Mouse (Mus musculus) heart, postnatal 14 days (tissue): Measurements from ENCODE around the gene Rpl7a. TPM values are rescaled to one million over a fixed set of nuclear protein-coding genes. Genes with fewer than 3 reads are reported as not detected.

Source experiments
- DNase-seq, 2 experiments: peaks; one replicate each; pipeline ENCODE4 v3.0.0; 2021 to 2022
- intact Hi-C: fragments of 180-260 bp; cut with DNase I; formaldehyde crosslinking; loops from one replicate; pipeline ENCODE4 v1.15.1; 2025
- total RNA-seq, 2 experiments: library from RNA; stranded (reverse); gene quantifications; 2 replicates each; pipeline ENCODE4 v1.2.3; 2021

Rpl7a gene
- total RNA-seq, 2 experiments from 2014 or later, result 272 to 313 TPM

- no peak for DNase-seq
- intact Hi-C loops, result no loop called here
Observed at GRCm38 (mm10) chr2:26912253-26912770, 1.7 kb downstream of the Rpl7a start.

DNA sequence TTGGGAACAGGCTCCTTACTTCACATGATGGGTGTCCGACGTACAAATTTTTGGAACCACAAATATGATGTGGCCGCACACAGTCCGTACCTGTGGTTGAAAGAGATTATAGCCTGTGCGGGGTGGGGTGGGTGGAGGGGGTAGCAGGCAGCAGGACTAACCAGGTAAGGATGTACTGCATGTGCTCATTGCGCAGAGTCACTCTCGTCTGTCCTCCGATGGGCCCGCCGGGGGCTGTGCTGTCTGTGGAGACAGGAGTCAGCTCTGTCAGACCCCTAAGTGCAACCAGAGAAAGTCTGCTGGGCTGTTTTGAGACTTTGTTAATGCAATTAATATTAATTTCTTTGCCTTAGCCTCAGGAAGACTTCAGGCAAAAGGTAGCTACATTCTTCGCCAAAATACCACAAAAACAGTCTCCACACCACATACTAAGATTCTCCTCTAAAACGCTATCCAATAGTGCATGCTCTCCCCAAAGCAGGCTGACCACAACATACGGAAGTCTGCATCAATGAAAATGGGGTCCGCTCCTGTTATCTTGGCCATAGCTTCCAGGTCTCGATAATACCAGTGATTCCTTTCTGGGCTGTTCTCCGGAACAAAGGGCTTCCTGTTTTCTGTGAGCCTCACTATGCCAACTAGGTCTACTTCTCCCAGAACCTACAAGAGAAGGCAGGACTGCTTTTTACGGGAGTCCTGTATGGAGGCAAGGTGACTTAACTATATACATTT lies 3.0 kb downstream of the Rpl7a start:
- intact Hi-C loops, result no loop called here
- no peak for DNase-seq

DNA sequence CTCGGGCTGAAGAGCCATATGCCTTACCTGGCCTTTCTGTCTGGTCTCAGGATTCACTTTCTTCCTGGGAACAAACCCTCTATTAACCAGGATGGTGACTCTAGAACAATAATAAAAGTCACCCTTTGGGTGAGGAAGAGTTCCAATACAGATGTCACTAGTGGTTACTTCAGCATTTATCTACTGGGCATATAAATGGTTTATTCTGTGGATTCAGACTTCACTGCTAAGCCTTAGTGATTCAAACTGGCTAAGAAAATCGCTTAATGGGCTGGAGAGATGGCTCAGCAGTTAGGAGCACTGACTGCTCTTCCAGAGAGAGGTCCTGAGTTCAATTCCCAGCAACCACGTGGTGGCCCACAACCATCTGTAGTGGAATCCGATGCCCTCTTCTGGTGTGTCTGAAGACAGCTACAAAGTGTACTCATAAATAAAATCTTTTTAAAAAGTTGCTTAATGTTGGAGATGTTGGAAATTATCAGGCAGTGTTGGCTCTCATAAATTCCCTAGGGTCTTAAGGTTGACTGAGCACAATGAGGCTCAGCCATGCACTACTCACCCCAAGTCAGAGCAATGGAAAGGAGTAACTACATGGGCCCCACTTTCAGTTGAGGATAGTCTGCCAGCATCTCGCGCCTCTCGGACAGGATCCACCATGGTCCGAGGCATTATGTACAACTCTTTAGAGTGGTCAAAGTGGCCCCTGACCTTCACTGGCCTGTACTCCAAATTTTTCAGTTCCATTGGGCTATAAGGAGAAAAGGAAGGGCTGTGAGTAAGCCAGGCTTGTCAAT lies 3.8 kb downstream of the Rpl7a start:
- DNase-seq, result no peak
- intact Hi-C loops, result no loop called here

GRCm38 (mm10) chr2:26915927-26916728 lies 5.6 kb downstream of the Rpl7a start, which contains the start of the genes Surf2 and Surf1:
TSS of gene Surf2 (plus strand) at chr2:26916367.
TSS of gene Surf1 (minus strand) at chr2:26916530.
- DNase-seq, result peak; percentile 69 to 81
- intact Hi-C loops, result loop anchor here (2.0 kb wide), 1 partner anchor 17 kb away; the partner anchor contains the start of gene Surf4

DNA sequence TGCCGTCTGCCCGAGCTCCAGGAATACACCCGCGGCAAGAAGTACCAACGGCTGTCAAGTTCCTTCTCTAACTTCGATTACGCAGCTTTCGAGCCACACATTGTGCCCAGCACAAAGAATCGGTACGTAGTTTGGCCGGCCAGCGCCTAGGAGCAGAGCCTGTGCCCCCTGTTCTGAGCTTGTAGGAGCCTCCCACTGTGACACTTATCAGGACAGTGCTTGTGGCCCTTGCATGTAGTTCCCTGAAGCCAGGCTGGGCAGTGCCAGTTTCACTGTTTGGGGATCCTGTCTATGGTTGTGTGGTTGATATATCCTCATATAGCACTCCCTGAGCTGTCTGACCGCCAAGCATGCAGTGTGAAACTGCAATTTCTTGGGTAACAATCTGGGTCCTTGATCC lies 6.2 kb downstream of the Rpl7a start:
- intact Hi-C loops, result loop anchor here (2.0 kb wide), 1 partner anchor 16 kb away; the partner anchor contains the start of gene Surf4

GRCm38 (mm10) chr2:26919684-26920083 lies 9.1 kb downstream of the Rpl7a start:
- intact Hi-C loops, result no loop called here

More for the DNA sequence above, 6.2 kb downstream of the Rpl7a start:
- DNase-seq, result no peak

GRCm38 (mm10) chr2:26920190-26920855 lies 9.8 kb downstream of the Rpl7a start:
- DNase-seq, result no peak
- intact Hi-C loops, result no loop called here

More at GRCm38 (mm10) chr2:26919684-26920083, 9.1 kb downstream of the Rpl7a start:
- DNase-seq, result no peak

GRCm38 (mm10) chr2:26921784-26922183 lies 11.2 kb downstream of the Rpl7a start:
- intact Hi-C loops, result no loop called here
- peak in 1 of 2 experiments; percentile 35 for DNase-seq

DNA sequence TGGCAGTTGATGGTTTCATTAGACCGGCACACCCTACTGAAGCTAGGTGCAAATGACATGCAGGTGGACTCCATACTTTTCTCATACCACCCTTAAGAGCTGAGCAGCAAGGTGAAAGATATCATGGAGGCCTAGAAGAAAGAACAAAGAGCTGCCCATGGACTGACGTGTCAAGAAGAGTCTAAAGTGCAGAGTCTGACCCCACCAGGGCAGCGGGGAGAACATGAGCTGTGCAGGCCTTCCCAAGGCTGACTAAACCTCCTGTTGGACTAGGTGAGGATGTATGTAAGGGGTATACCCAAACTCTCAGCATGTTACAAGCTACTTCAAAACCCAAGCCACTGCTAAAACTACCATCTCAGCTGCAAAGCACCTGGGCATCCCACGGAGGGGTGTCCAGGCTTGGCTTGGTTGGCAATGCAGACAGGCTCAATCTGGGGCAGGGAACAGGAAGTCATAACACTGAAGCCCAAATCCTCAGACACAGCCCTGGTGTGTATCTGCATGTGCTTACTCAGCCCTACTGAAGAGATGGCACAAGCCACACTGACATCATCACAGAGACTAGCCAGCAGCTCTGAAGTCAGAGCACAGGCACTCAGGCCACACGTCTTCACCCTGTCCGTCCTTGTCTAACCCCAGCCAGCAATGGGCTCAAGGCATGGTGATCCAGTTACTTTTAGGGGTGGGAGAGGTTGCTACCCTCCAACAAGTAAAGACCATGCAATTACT lies 17.3 kb downstream of the Rpl7a start:
- DNase-seq, result no peak
- intact Hi-C loops, result no loop called here

DNA sequence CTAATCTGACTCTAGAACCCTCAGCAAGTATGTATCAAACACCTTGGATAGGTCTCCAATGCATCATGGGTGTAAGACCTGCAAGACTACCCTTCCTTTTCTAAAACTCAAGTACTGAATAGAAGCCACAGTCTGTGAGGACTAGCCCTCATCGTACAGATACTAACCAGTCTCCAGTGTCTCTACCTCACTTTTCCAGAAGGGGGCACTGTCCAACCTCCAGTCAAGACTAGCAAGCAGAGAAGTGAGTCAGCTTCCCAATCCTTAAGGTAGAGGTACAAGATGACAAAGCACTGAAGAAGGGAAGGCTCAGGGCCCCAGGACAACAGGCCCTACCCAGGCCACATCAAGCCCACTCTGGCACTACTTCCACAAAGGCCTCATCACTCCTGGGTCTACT lies 19.8 kb downstream of the Rpl7a start:
- intact Hi-C loops, result loop anchor here (1.0 to 10.0 kb wide), 2 partner anchors 108 to 304 kb away; no protein-coding TSS in a partner anchor
- DNase-seq, result peak; percentile 41 to 70

DNA sequence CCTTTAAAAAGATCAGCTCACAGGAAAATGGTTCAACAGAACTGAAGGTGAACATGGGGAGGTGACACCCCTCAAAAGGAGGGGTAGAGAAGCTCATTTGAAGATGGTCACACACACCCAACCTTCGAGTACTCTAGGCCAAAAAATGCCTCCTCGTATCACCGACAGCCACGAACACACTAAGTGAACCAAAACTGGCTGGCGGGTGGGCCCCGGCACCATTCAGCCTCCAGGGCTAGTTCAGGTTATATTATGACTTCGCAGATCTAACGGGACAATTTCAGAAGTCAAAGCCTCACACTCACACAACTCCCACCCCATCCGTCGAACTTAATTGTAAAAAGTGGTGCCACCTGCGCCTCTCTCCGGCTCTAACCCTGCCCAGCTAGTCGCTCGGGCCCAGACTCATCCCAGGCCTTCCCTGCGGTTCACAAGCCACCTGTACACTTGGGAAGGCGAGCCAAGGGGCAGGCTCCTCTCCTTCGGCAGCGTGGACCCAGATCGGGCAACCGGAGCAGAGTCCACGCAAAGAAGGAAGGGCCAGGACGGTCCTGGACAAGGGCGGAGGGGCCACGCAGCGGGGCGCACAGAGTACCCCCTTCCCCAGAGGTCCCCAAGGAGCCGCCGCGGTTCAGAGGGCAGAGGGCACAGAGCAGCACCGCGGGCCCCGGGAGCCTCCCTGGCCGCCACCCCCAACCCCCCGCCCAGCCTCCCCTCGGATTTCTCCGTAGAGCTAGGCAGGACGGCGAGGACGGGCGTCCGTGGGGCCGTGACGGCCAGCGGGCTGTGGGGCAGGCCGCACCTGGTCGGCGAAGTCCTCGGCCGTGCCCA lies 22.1 kb downstream of the Rpl7a start:
- intact Hi-C loops, result loop anchor here (1.0 to 10.0 kb wide), 3 partner anchors 16 to 302 kb away; partner anchors contain the start of genes Surf1 and Surf2
- DNase-seq, result peak in 1 of 2 experiments; percentile 48

- DNase-seq, result peak; percentile 93 to 96
- intact Hi-C loops, result loop anchor here (1.0 to 10.0 kb wide), 3 partner anchors 17 to 301 kb away; partner anchors contain the start of genes Surf1 and Surf2
Observed at GRCm38 (mm10) chr2:26933304-26934055, 22.9 kb downstream of the Rpl7a start, which contains the start of the genes Surf4 and Stkld1. TSS of gene Surf4 (minus strand) at chr2:26933928. TSS of gene Stkld1 (plus strand) at chr2:26934047.

DNA sequence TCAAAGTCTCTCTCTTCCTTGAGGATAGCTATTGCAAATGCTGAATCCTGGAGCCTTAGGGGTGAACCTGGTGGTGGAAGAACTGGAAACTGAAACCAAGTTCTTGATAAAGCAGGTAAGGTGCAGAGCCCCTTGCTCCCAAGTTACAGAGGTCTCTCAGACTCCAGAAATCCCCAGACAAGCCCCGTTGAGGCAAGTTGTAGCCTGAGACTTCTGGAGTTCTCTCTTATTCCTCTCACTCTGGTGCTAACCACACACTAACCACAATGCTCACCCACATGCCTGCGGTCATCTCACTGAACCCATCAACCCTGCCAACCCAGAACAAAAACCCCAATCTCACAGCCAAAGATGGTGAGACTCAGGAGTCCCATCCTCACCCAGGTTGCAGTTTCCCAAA lies 24.7 kb downstream of the Rpl7a start:
- intact Hi-C loops, result loop anchor here (10.0 kb wide), 1 partner anchor 300 kb away; no protein-coding TSS in a partner anchor
- no peak for DNase-seq

DNA sequence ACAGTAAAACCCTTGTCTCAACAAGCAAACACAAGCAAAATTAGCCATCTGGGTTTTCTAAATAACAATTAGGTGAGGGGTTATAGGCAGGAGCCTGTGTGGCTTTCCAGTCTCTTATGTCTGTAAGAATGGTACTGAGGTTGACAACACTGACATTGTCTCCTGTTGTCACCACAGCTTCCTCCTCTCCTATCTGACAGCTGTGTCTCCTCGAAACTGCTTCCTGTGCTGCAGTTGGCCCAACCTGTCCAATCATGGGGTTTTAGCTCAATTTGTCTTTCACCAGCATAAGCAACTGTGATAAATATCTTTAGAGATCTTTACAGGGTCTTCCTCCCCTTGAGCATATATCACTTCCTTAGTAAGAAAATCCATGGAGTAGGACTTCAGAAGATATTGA lies 25.9 kb downstream of the Rpl7a start:
- no peak for DNase-seq
- intact Hi-C loops, result loop anchor here (10.0 kb wide), 1 partner anchor 298 kb away; no protein-coding TSS in a partner anchor

GRCm38 (mm10) chr2:26941539-26941938 lies 31.0 kb downstream of the Rpl7a start:
- DNase-seq, result no peak
- intact Hi-C loops, result no loop called here

GRCm38 (mm10) chr2:26943253-26943652 lies 32.7 kb downstream of the Rpl7a start:
- no peak for DNase-seq
- intact Hi-C loops, result no loop called here

GRCm38 (mm10) chr2:26950411-26950810 lies 39.8 kb downstream of the Rpl7a start:
- DNase-seq, result no peak
- intact Hi-C loops, result no loop called here
